Mouse (Mus musculus): ENCODE results near the gene Slc4a1. TPM values are rescaled to one million over a fixed set of nuclear protein-coding genes. Genes with fewer than 3 reads are reported as not detected.

Gene Slc4a1
- polyA plus RNA-seq, 1 experiment, result 0.48 TPM

DNA sequence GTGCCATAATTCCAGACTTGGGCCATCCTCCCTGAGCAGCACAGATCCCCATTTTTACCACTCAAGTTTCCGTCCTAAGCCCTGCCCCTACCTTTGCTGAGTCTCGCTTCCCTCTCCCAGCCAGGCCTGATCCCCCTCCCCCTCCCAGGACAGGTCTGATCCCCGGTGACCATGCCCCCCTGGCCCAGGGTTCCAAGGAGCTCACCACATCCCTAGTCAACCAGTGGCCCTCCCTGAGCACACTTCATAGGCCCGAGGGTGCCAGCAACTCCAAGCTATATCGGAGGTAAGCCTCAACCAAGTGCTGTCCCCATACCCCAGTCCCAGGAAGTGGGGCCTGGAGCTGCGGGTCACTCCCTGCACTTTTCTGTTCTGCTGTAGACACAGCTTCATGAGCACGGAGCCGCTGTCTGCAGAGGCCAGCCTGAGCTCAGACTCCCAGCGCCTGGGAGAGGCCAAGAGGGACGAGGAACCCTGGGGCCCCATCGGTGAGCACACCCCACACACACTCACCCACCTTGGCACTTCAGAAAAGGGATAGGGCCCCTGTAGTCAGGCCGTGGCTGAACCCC, 34.6 kb upstream of the Slc4a1 start:
- Histone ChIP-seq H3K27me3 (ENCODE audit: control insufficient read depth, insufficient read depth, low read length, poor library complexity, severe bottlenecking) (no peaks in the 10 kb centered on the region), H3K27ac (ENCODE audit: insufficient read depth, low read length) (no peak overlapping the region), H3K36me3 (ENCODE audit: control insufficient read depth, insufficient read depth, low read length, poor library complexity, severe bottlenecking) (peaks cover 35% of the 10 kb centered on the region), H3K4me3 (ENCODE audit: low read depth, low read length) (no peak overlapping the region), H3K9ac (ENCODE audit: low read depth, poor library complexity, severe bottlenecking) (no peak overlapping the region), H3K4me1 (ENCODE audit: control insufficient read depth, insufficient read depth, low read length) (peaks cover 7% of the 10 kb centered on the region), H3K9me3 (replicated peaks; ENCODE audit: control insufficient read depth, insufficient read depth, low read length, poor library complexity, severe bottlenecking) (no peaks in the 10 kb centered on the region)
- no peak for TF ChIP-seq EP300 (IDR thresholded peaks at IDR 0.05; ENCODE audit: insufficient read depth, low read depth, low read length)
- TF ChIP-seq POLR2A (IDR thresholded peaks at IDR 0.05; ENCODE audit: insufficient read depth, low read length), result no peak
- no peak for TF ChIP-seq CTCF (IDR thresholded peaks at IDR 0.05; ENCODE audit: low read depth, low read length)

DNA sequence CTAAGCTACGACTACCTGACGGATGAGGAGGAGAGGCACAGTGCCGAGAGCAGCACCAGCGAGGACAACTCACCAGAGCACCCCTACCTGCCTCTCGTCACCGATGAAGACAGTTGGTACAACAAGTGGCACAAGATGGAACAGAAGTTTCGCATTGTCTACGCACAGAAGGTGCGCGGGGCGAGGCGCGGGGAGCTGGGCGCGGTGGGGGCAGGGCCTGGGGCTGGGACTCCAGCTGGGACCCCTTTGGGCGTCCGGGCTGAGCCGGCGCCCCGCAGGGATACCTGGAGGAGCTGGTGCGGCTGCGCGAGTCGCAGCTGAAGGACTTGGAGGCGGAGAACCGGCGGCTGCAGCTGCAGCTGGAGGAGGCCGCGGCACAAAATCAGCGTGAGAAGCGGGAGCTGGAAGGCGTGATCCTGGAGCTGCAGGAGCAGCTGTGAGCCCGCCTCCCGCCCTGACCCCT, 33.6 kb upstream of the Slc4a1 start:
- peak overlapping the region; percentile 30; the same call in 1 of the 2 replicates for H3K9ac ChIP-seq (ENCODE audit: low read depth, poor library complexity, severe bottlenecking)
- peak overlapping the region; percentile 25 for H3K4me3 ChIP-seq (ENCODE audit: low read depth, low read length)
- no peaks in the 10 kb centered on the region for H3K27me3 ChIP-seq (ENCODE audit: control insufficient read depth, insufficient read depth, low read length, poor library complexity, severe bottlenecking)
- TF ChIP-seq EP300 (IDR thresholded peaks at IDR 0.05; ENCODE audit: insufficient read depth, low read depth, low read length), result no peak
- H3K9me3 ChIP-seq (replicated peaks; ENCODE audit: control insufficient read depth, insufficient read depth, low read length, poor library complexity, severe bottlenecking), result no peaks in the 10 kb centered on the region
- H3K36me3 ChIP-seq (ENCODE audit: control insufficient read depth, insufficient read depth, low read length, poor library complexity, severe bottlenecking), result peaks cover 25% of the 10 kb centered on the region
- H3K4me1 ChIP-seq (ENCODE audit: control insufficient read depth, insufficient read depth, low read length), result peaks cover 7% of the 10 kb centered on the region
- no peak overlapping the region for H3K27ac ChIP-seq (ENCODE audit: insufficient read depth, low read length)

DNA sequence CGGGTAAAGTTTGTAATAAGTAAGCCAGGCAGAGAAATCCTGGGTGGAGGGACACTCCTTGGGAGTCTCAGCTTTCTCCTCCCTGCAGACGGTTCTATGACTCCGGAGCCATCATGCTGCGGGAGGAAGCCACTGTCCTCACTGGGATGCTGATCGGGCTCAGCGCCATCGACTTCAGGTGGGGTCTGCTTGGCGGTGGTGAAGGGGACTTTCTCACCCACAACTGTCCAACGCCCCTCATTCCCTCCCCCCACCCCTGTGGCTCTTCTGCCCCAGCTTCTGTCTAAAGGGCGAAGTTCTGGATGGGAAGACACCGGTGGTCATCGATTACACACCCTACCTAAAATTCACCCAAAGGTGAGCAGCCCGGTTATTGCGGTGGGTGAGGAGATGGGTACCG, 33.1 kb upstream of the Slc4a1 start:
- H3K27ac ChIP-seq (ENCODE audit: insufficient read depth, low read length), result no peak overlapping the region
- peaks cover 9% of the 10 kb centered on the region for H3K4me1 ChIP-seq (ENCODE audit: control insufficient read depth, insufficient read depth, low read length)
- H3K27me3 ChIP-seq (ENCODE audit: control insufficient read depth, insufficient read depth, low read length, poor library complexity, severe bottlenecking), result no peaks in the 10 kb centered on the region
- H3K36me3 ChIP-seq (ENCODE audit: control insufficient read depth, insufficient read depth, low read length, poor library complexity, severe bottlenecking), result peaks cover 20% of the 10 kb centered on the region
- no peak overlapping the region; the same call in 1 of the 2 replicates for H3K9ac ChIP-seq (ENCODE audit: low read depth, poor library complexity, severe bottlenecking)
- no peak overlapping the region for H3K4me3 ChIP-seq (ENCODE audit: low read depth, low read length)
- no peaks in the 10 kb centered on the region for H3K9me3 ChIP-seq (replicated peaks; ENCODE audit: control insufficient read depth, insufficient read depth, low read length, poor library complexity, severe bottlenecking)
- TF ChIP-seq CTCF (IDR thresholded peaks at IDR 0.05; ENCODE audit: low read depth, low read length) (no peak), EP300 (IDR thresholded peaks at IDR 0.05; ENCODE audit: insufficient read depth, low read depth, low read length) (no peak), POLR2A (IDR thresholded peaks at IDR 0.05; ENCODE audit: insufficient read depth, low read length) (no peak)

DNA sequence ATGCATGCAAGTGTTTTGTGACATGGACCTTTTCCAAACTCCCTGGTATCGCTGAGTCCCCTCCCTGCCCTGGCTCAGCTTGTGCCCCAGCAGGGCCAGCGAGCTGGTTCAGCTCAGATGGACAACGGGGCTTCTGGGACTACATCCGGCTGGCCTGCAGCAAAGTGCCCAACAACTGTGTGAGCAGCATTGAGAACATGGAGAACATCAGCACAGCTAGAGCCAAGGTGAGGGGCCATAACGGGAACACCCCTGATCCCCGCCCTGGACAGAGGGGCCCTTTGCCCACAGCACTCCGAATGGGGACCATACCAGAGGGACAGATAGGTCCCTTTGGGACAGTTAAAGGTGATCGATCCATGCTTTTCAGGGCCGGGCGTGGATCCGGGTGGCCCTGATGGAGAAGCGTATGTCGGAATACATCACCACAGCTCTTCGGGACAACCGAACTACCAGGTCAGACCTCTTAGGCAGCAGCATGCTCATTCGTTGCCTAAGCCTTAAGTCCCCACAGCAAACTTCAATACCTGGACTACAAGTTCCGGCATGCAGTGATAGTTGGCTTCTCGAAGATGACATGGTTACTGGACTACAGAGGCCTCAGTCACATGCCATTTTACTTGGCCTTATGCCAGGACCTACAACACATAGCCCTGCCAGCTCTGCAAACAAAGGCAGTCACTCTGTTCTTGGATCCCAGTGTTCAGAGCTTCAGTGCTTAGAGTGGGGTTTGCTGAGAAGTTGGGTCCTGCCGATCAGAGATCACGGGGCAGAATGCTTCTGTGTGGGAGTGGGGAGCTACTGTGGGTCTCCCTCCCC, 32.2 kb upstream of the Slc4a1 start:
- H3K36me3 ChIP-seq (ENCODE audit: control insufficient read depth, insufficient read depth, low read length, poor library complexity, severe bottlenecking), result peaks cover 11% of the 10 kb centered on the region
- H3K27me3 ChIP-seq (ENCODE audit: control insufficient read depth, insufficient read depth, low read length, poor library complexity, severe bottlenecking), result no peaks in the 10 kb centered on the region
- H3K4me1 ChIP-seq (ENCODE audit: control insufficient read depth, insufficient read depth, low read length), result peaks cover 9% of the 10 kb centered on the region
- H3K4me3 ChIP-seq (ENCODE audit: low read depth, low read length), result no peak overlapping the region
- no peak for TF ChIP-seq CTCF (IDR thresholded peaks at IDR 0.05; ENCODE audit: low read depth, low read length)
- TF ChIP-seq EP300 (IDR thresholded peaks at IDR 0.05; ENCODE audit: insufficient read depth, low read depth, low read length), result no peak
- no peak for TF ChIP-seq POLR2A (IDR thresholded peaks at IDR 0.05; ENCODE audit: insufficient read depth, low read length)
- H3K9me3 ChIP-seq (replicated peaks; ENCODE audit: control insufficient read depth, insufficient read depth, low read length, poor library complexity, severe bottlenecking), result no peaks in the 10 kb centered on the region
- no peak overlapping the region for H3K9ac ChIP-seq (ENCODE audit: low read depth, poor library complexity, severe bottlenecking)
- H3K27ac ChIP-seq (ENCODE audit: insufficient read depth, low read length), result no peak overlapping the region

DNA sequence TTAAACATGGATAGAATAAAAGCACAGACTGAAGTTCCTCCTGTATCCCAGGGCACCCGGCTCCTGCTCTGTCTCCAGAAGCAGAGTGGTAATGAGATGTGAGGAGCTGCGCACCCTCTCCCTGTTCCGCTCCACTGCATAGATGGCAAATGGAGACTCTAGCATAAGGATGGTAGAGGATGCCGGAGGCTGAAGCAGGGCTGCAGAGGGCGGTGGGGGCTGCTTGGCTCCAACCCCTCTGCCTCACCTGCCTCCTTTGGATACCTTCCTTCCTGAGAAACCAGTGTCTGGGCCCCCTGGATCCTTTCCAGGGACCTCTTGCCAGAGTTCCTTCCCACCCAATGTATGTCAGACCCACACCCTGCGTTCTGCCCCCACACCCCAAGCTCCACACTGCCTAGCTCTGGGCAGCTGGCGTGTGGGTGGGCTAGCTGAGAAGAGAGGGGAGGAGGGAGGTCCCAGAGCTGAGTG, 30.7 kb upstream of the Slc4a1 start:
- Histone ChIP-seq H3K9ac (ENCODE audit: low read depth, poor library complexity, severe bottlenecking) (no peak overlapping the region), H3K4me3 (ENCODE audit: low read depth, low read length) (no peak overlapping the region), H3K27ac (ENCODE audit: insufficient read depth, low read length) (no peak overlapping the region), H3K4me1 (ENCODE audit: control insufficient read depth, insufficient read depth, low read length) (peaks cover 9% of the 10 kb centered on the region), H3K9me3 (replicated peaks; ENCODE audit: control insufficient read depth, insufficient read depth, low read length, poor library complexity, severe bottlenecking) (no peaks in the 10 kb centered on the region), H3K36me3 (ENCODE audit: control insufficient read depth, insufficient read depth, low read length, poor library complexity, severe bottlenecking) (no peaks in the 10 kb centered on the region), H3K27me3 (ENCODE audit: control insufficient read depth, insufficient read depth, low read length, poor library complexity, severe bottlenecking) (no peaks in the 10 kb centered on the region)
- no peak for TF ChIP-seq POLR2A (IDR thresholded peaks at IDR 0.05; ENCODE audit: insufficient read depth, low read length)
- TF ChIP-seq EP300 (IDR thresholded peaks at IDR 0.05; ENCODE audit: insufficient read depth, low read depth, low read length), result no peak
- no peak for TF ChIP-seq CTCF (IDR thresholded peaks at IDR 0.05; ENCODE audit: low read depth, low read length)

DNA sequence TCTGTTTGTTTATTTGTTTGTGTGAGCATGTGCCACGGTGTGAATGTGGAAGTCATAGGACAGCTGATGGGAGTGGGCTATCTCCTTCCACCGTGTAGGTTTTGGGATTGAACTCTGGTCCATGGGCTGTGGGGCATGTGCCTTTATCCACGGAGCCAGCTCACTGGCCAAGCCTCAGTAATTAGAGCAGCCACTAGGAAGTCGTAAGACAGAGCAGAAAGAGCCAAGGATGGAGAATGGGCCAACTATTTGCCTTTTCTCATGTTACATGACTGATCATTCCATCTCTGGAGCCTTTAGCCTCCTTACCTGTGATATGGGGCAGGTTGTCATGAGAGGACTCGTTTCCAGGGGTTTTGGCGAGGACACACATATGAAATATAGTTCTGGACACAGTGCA, 30.3 kb upstream of the Slc4a1 start:
- Histone ChIP-seq H3K4me3 (ENCODE audit: low read depth, low read length) (no peak overlapping the region), H3K27ac (ENCODE audit: insufficient read depth, low read length) (no peak overlapping the region), H3K27me3 (ENCODE audit: control insufficient read depth, insufficient read depth, low read length, poor library complexity, severe bottlenecking) (no peaks in the 10 kb centered on the region), H3K9me3 (replicated peaks; ENCODE audit: control insufficient read depth, insufficient read depth, low read length, poor library complexity, severe bottlenecking) (no peaks in the 10 kb centered on the region), H3K4me1 (ENCODE audit: control insufficient read depth, insufficient read depth, low read length) (peaks cover 9% of the 10 kb centered on the region), H3K36me3 (ENCODE audit: control insufficient read depth, insufficient read depth, low read length, poor library complexity, severe bottlenecking) (no peaks in the 10 kb centered on the region), H3K9ac (ENCODE audit: low read depth, poor library complexity, severe bottlenecking) (no peak overlapping the region)
- TF ChIP-seq POLR2A (IDR thresholded peaks at IDR 0.05; ENCODE audit: insufficient read depth, low read length) (no peak), EP300 (IDR thresholded peaks at IDR 0.05; ENCODE audit: insufficient read depth, low read depth, low read length) (no peak), CTCF (IDR thresholded peaks at IDR 0.05; ENCODE audit: low read depth, low read length) (no peak)

All from ES-Bruce4 (cell line).